Mouse (Mus musculus) heart, embryonic 14.5 days (tissue): ENCODE measurements around the gene Eif4e3. TPM values are rescaled to one million over a fixed set of nuclear protein-coding genes. Genes with fewer than 3 reads are reported as not detected.

Experiments used
- ATAC-seq: fragments of 200-750 bp; cut with Nextera tagmentation; 2 replicates; pipeline ENCODE4 v1.8.0; 2017; ENCODE audit warnings: low read depth, moderate TSS enrichment; ENCODE audit not compliant: insufficient number of reproducible peaks, insufficient read depth, low FRiP score
- H3K27ac ChIP-seq, 2 experiments: fragments of 200-500 bp in 1 of 2; fragments of 300-500 bp in 1 of 2; sonication (generic) in 1 of 2; replicated peaks in 1 of 2; 2 replicates each; pipeline ENCODE4 v1.5.1; 2012 to 2014; ENCODE audit warnings: low read depth in 2 of 2, low read length in 2 of 2, control low read depth in 1 of 2, mild to moderate bottlenecking in 1 of 2, mixed read lengths in 1 of 2; ENCODE audit not compliant: control insufficient read depth in 1 of 2, insufficient read depth in 1 of 2
- H3K27me3 ChIP-seq: fragments of 300-500 bp; sonication (generic); 2 replicates; pipeline ENCODE4 v1.6.1; 2014; ENCODE audit warnings: mild to moderate bottlenecking, low read length, control low read depth; ENCODE audit not compliant: control insufficient read depth, insufficient read depth
- H3K36me3 ChIP-seq: fragments of 300-500 bp; sonication (generic); 2 replicates; pipeline ENCODE4 v1.6.1; 2014; ENCODE audit warnings: mild to moderate bottlenecking, control low read depth, low read length, mixed read lengths; ENCODE audit not compliant: control insufficient read depth, insufficient read depth
- H3K4me1 ChIP-seq, 2 experiments: fragments of 200-500 bp in 1 of 2; fragments of 300-500 bp in 1 of 2; sonication (generic) in 1 of 2; 2 replicates each; pipeline ENCODE4 v1.6.1; 2012 to 2014; ENCODE audit warnings: low read length in 2 of 2, control low read depth in 1 of 2, mixed read lengths in 1 of 2; ENCODE audit not compliant: control insufficient read depth in 2 of 2, insufficient read depth in 2 of 2
- H3K4me2 ChIP-seq: fragments of 300-500 bp; sonication (generic); 2 replicates; pipeline ENCODE4 v1.6.1; 2014; ENCODE audit warnings: mild to moderate bottlenecking, low read length
- H3K4me3 ChIP-seq, 2 experiments: fragments of 200-500 bp in 1 of 2; fragments of 300-500 bp in 1 of 2; sonication (generic) in 1 of 2; 2 replicates each; pipeline ENCODE4 v1.5.1; 2012 to 2014; ENCODE audit warnings: low read length in 2 of 2, mild to moderate bottlenecking in 2 of 2, control low read depth in 1 of 2, low read depth in 1 of 2, moderate library complexity in 1 of 2; ENCODE audit not compliant: control insufficient read depth in 1 of 2, insufficient read depth in 1 of 2
- H3K9ac ChIP-seq: fragments of 300-500 bp; sonication (generic); 2 replicates; pipeline ENCODE4 v1.6.1; 2014; ENCODE audit warnings: mild to moderate bottlenecking, low read length
- H3K9me3 ChIP-seq: fragments of 300-500 bp; sonication (generic); 2 replicates; pipeline ENCODE4 v1.6.1; 2016; ENCODE audit warnings: low read length, control low read depth; ENCODE audit not compliant: control insufficient read depth
- WGBS: fragments of 180-500 bp; shearing (Covaris S2); extraction: QIAGEN DNeasy Blood & Tissue Kit; methylation state at CpG from one replicate; pipeline ENCODE4 v1.1.7; 2014; 5-methylcytosine and 5-hydroxymethylcytosine counted together
- polyA plus RNA-seq: library from polyadenylated mRNA; unstranded; fragments of >200 nt; fragmentation: Nextera tagmentation; extraction: Ambion mirVana; gene quantifications from 2 replicates; pipeline ENCODE4 v1.2.1, GENCODE M21; 2014

Eif4e3 gene
- polyA plus RNA-seq, 1 experiment from 2014 or later: 7.9 TPM

- H3K9me3 ChIP-seq: 0 out of 2 replicates have a peak, but pooled peaks cover 2% of the 10 kb centered on the region
- peak within 1 kb of the TSS; percentile 93 for H3K4me2 ChIP-seq
- peaks cover 5% of the 10 kb centered on the region in 2 experiments; a peak in 2 of 4 replicates for H3K4me1 ChIP-seq
- H3K27ac ChIP-seq: no peak within 1 kb of the TSS
- peak within 1 kb of the TSS; percentile 79 to 81 for H3K4me3 ChIP-seq
- 1% methylated on average over 26 of the region's 112 CpGs for WGBS
- ATAC-seq: peak; percentile 37; the same call in 1 of the 2 replicates
- H3K27me3 ChIP-seq: peaks cover 78% of the 10 kb centered on the region
- H3K9ac ChIP-seq: peak within 1 kb of the TSS; percentile 74
- no peaks in the 10 kb centered on the region for H3K36me3 ChIP-seq
Observed at GRCm38 (mm10) chr6:99692206-99692915, 25.8 kb upstream of the Eif4e3 start, which contains the start of gene Gpr27. Gpr27 (plus strand) TSS chr6:99692679.

GRCm38 (mm10) chr6:99691666-99692205 is 25.2 kb upstream of the Eif4e3 start:
- H3K27me3 ChIP-seq: peaks cover 72% of the 10 kb centered on the region
- peak overlapping the region; percentile 93 for H3K4me2 ChIP-seq
- ATAC-seq: no peak
- no peak overlapping the region for H3K27ac ChIP-seq
- 8% methylated on average over 25 of the region's 25 CpGs for WGBS
- H3K4me3 ChIP-seq: peak overlapping the region; percentile 79 to 81
- no peaks in the 10 kb centered on the region for H3K36me3 ChIP-seq
- peak overlapping the region; percentile 74 for H3K9ac ChIP-seq
- H3K9me3 ChIP-seq: 0 out of 2 replicates have a peak, but pooled peaks cover 2% of the 10 kb centered on the region
- peaks cover 5% of the 10 kb centered on the region in 2 experiments; a peak in 2 of 4 replicates for H3K4me1 ChIP-seq

- no peak overlapping the region for H3K9ac ChIP-seq
- peaks cover 44% of the 10 kb centered on the region for H3K27me3 ChIP-seq
- H3K27ac ChIP-seq: no peak overlapping the region
- no peaks in the 10 kb centered on the region for H3K9me3 ChIP-seq
- no peak overlapping the region for H3K4me3 ChIP-seq
- H3K4me1 ChIP-seq: peaks cover 1 to 3% of the 10 kb centered on the region in 2 experiments; a peak in 2 of 4 replicates
- ATAC-seq: no peak
- H3K36me3 ChIP-seq: no peaks in the 10 kb centered on the region
- no peak overlapping the region for H3K4me2 ChIP-seq
- WGBS: 56% methylated on average over 6 of the region's 6 CpGs
Observed at GRCm38 (mm10) chr6:99688513-99688912, 21.9 kb upstream of the Eif4e3 start.

- Histone ChIP-seq H3K4me2 (no peak overlapping the region), H3K9ac (no peak overlapping the region), H3K4me3 (no peak overlapping the region), H3K9me3 (no peaks in the 10 kb centered on the region), H3K27ac (no peak overlapping the region), H3K36me3 (no peaks in the 10 kb centered on the region), H3K27me3 (peaks cover 9% of the 10 kb centered on the region), H3K4me1 (no peaks in the 10 kb centered on the region)
- WGBS: 47% methylated on average over 5 of the region's 5 CpGs
- ATAC-seq: no peak
Observed at GRCm38 (mm10) chr6:99684899-99685298, 18.3 kb upstream of the Eif4e3 start.

- Histone ChIP-seq H3K9me3 (no peaks in the 10 kb centered on the region), H3K27ac (no peak overlapping the region), H3K36me3 (no peaks in the 10 kb centered on the region), H3K4me1 (no peaks in the 10 kb centered on the region), H3K27me3 (no peaks in the 10 kb centered on the region; the same call in 1 of the 2 replicates), H3K4me2 (no peak overlapping the region), H3K4me3 (no peak overlapping the region), H3K9ac (no peak overlapping the region)
- no peak for ATAC-seq
- WGBS: 74% methylated on average over 5 of the region's 5 CpGs
Observed at GRCm38 (mm10) chr6:99683974-99684373, 17.4 kb upstream of the Eif4e3 start.

DNA sequence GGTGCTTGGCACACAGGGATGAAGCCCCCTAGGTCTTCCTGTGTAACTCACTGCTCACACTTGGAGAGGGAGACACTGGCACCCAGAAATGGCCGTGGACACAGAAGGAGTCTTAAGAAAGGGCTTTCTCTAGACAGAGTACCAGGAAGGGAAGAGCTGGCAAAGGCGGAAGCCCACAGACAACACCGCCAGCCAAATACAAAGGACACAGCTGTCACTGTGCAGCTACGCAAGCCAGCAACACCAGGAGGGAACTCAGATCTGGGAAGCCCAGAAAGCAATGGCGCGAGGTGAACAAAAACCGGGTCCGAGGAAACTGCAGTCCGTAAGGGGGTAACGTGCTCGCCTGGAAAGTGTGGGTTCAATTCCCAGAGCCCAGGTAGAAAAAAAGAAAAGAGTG is 11.5 kb upstream of the Eif4e3 start:
- Histone ChIP-seq H3K4me1 (no peaks in the 10 kb centered on the region), H3K36me3 (no peaks in the 10 kb centered on the region), H3K27me3 (no peaks in the 10 kb centered on the region), H3K27ac (no peak overlapping the region), H3K4me2 (no peak overlapping the region), H3K9ac (no peak overlapping the region), H3K4me3 (no peak overlapping the region), H3K9me3 (no peaks in the 10 kb centered on the region)
- ATAC-seq: no peak
- 74% methylated on average over 11 of the region's 11 CpGs for WGBS

DNA sequence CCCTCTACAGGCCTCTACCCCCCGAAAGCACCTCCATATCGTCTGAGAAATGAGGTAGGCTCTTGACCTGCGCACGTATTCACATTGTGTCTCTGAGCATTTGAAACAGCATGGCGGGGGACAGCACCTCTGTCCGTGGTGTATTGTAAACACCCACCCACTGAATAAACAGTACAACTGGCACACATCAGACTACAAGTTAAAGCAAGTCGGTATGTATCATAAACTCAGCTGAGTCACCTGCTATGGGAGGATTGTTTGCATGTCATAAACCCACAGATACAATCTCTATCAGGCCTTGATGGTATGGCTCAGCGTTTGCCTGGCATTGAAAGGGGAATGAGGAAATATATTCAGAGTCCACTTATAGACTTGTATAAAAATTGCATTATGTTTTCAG is 10.8 kb upstream of the Eif4e3 start:
- Histone ChIP-seq H3K9me3 (no peaks in the 10 kb centered on the region), H3K27me3 (no peaks in the 10 kb centered on the region), H3K4me1 (no peaks in the 10 kb centered on the region), H3K27ac (no peak overlapping the region), H3K9ac (no peak overlapping the region), H3K36me3 (no peaks in the 10 kb centered on the region), H3K4me2 (no peak overlapping the region), H3K4me3 (no peak overlapping the region)
- ATAC-seq: no peak
- WGBS: 87% methylated on average over 8 of the region's 8 CpGs
